Mouse (Mus musculus): Measurements from ENCODE around the gene Tango6.

- TF ChIP-seq POLR2A (IDR thresholded peaks at IDR 0.05; ENCODE audit: borderline replicate concordance, extremely low read depth, insufficient read depth, insufficient read length, poor library complexity, severe bottlenecking) (no peak), CTCF (IDR thresholded peaks at IDR 0.05; ENCODE audit: borderline replicate concordance, extremely low read depth, insufficient read depth, insufficient read length) (peak; percentile 66; the same call in 1 of the 2 replicates)
Measured at GRCm38 (mm10) chr8:106699588-106699987, 16.7 kb downstream of the Tango6 start.

Measured in brain, embryonic 14.5 days (tissue).